Mouse (Mus musculus) liver, embryonic 14.5 days (tissue): ENCODE measurements at regions not wholly inside any gene's neighbourhood (a gene's known extent, or its start where the extent isn't known, plus 50 kb on each side); places are given as distances from the start of the nearest gene placed in this dataset.

ENCODE experiments used
- CTCF ChIP-seq: IDR thresholded peaks from 2 replicates; pipeline ENCODE4 v1.5.1; 2016; ENCODE audit warnings: antibody characterized with exemption, low read depth, control low read depth
- EP300 ChIP-seq: IDR thresholded peaks from 2 replicates; pipeline ENCODE4 v1.6.1; 2016; ENCODE audit warnings: antibody characterized with exemption, low read depth

- TF ChIP-seq CTCF = no peak
- no peak for TF ChIP-seq EP300
Observed at GRCm38 (mm10) chr11:32911791-32912190, 87.4 kb upstream of the Smim23 start.
